Mouse (Mus musculus): Measurements from ENCODE around the gene Zbtb9. TPM values are rescaled to one million over a fixed set of nuclear protein-coding genes. Genes with fewer than 3 reads are reported as not detected.

Gene Zbtb9
- total and polyA plus RNA-seq, 3 experiments = 10.7 to 13.4 TPM; not detected in 1

- Histone ChIP-seq H3K27me3 (ENCODE audit: control insufficient read depth in 1 of 2, insufficient read depth in 2 of 2, low read length in 2 of 2) (no peaks in the 10 kb centered on the region), H3K4me3 (ENCODE audit: control insufficient read depth in 1 of 2, insufficient read depth in 1 of 2, low read depth in 2 of 2, low read length in 2 of 2) (no peak overlapping the region), H3K79me2 (ENCODE audit: control insufficient read depth, insufficient read depth, low read length, poor library complexity) (peaks cover 5% of the 10 kb centered on the region), H3K9me3 (replicated peaks; ENCODE audit: insufficient read depth, low read length) (no peaks in the 10 kb centered on the region), H3K36me3 (ENCODE audit: control insufficient read depth in 1 of 2, insufficient read depth in 2 of 2, low read length in 2 of 2) (peaks cover 3 to 26% of the 10 kb centered on the region in 2 experiments; a peak in 3 of 4 replicates), H3K9ac (ENCODE audit: control insufficient read depth, low read depth, low read length, poor library complexity, severe bottlenecking) (no peak overlapping the region), H3K4me1 (ENCODE audit: control insufficient read depth in 1 of 2, insufficient read depth in 2 of 2, low read length in 2 of 2) (peaks cover 8 to 30% of the 10 kb centered on the region in 2 experiments), H3K27ac (ENCODE audit: control insufficient read depth, low read depth, low read length) (peak overlapping the region; percentile 49; the same call in 1 of the 2 replicates)
- TF ChIP-seq NELFE (IDR thresholded peaks at IDR 0.05; ENCODE audit: low read depth, low read length) = no peak
- no peak for TF ChIP-seq KAT2A (conservative IDR thresholded peaks at IDR 0.05; ENCODE audit: low read depth, low read length)
- no peak for TF ChIP-seq BHLHE40 (IDR thresholded peaks at IDR 0.05; ENCODE audit: borderline replicate concordance, low read depth, low read length)
- TF ChIP-seq CHD1 (IDR thresholded peaks at IDR 0.05; ENCODE audit: low read depth, low read length) = no peak
- TF ChIP-seq ETS1 (IDR thresholded peaks at IDR 0.05; ENCODE audit: low read depth, low read length) = peak; percentile 90
- no peak for TF ChIP-seq CHD2 (IDR thresholded peaks at IDR 0.05; ENCODE audit: low read length)
- TF ChIP-seq SIN3A (IDR thresholded peaks at IDR 0.05; ENCODE audit: low read length) = peak; percentile 66; the same call in 1 of the 2 replicates
- TF ChIP-seq GABPA (IDR thresholded peaks at IDR 0.05; ENCODE audit: low read depth, low read length) = no peak
- no peak for TF ChIP-seq SMC3 (IDR thresholded peaks at IDR 0.05; ENCODE audit: low read depth, low read length)
- TF ChIP-seq EP300 (IDR thresholded peaks at IDR 0.05; ENCODE audit: low read depth in 1 of 2, low read length in 2 of 2) = peak; percentile 62 to 68; a peak in 2 of 4 replicates
- no peak for TF ChIP-seq ZC3H11A (IDR thresholded peaks at IDR 0.05; ENCODE audit: low read depth, low read length)
- TF ChIP-seq RCOR1 (IDR thresholded peaks at IDR 0.05; ENCODE audit: low read depth, low read length) = peak; percentile 15; the same call in 1 of the 2 replicates
- no peak for TF ChIP-seq MAX (IDR thresholded peaks at IDR 0.05; ENCODE audit: low read length)
- TF ChIP-seq TCF12 (IDR thresholded peaks at IDR 0.05; ENCODE audit: low read depth, low read length) = peak; percentile 65; the same call in 1 of the 2 replicates
- TF ChIP-seq TAL1 (IDR thresholded peaks at IDR 0.05; ENCODE audit: low read length) = no peak
- TF ChIP-seq UBTF (IDR thresholded peaks at IDR 0.05; ENCODE audit: borderline replicate concordance, insufficient read depth, low read depth, low read length) = no peak
- TF ChIP-seq MYC (IDR thresholded peaks at IDR 0.05; ENCODE audit: low read depth, low read length) = no peak
- TF ChIP-seq POLR2AphosphoS5 (IDR thresholded peaks at IDR 0.05; ENCODE audit: borderline replicate concordance, low read depth, low read length) = no peak
- TF ChIP-seq JUND (IDR thresholded peaks at IDR 0.05; ENCODE audit: low read depth, low read length) = no peak
- TF ChIP-seq GATA1 (IDR thresholded peaks at IDR 0.05; ENCODE audit: low read depth, low read length) = peak; percentile 20; the same call in 1 of the 2 replicates
- no peak for TF ChIP-seq TBP (IDR thresholded peaks at IDR 0.05; ENCODE audit: low read depth, low read length)
- TF ChIP-seq ZKSCAN1 (IDR thresholded peaks at IDR 0.05; ENCODE audit: low read depth, low read length) = no peak
- no peak for TF ChIP-seq MEF2A (IDR thresholded peaks at IDR 0.05; ENCODE audit: extremely low read depth, insufficient replicate concordance, low read depth, low read length, poor library complexity, severe bottlenecking)
- no peak for TF ChIP-seq CTCF (IDR thresholded peaks at IDR 0.05 in 2 of 3, conservative IDR thresholded peaks at IDR 0.05 in 1 of 3; ENCODE audit: control insufficient read depth in 1 of 3, insufficient read depth in 1 of 3, low read depth in 2 of 3, low read length in 3 of 3, poor library complexity in 1 of 3, severe bottlenecking in 1 of 3)
- peak; percentile 73 for DNase-seq (ENCODE audit: low read depth, low spot score)
These were observed 8.1 kb downstream of the Zbtb9 start for GRCm38 (mm10) chr17:26981050-26981449.
